Mouse (Mus musculus) stomach, postnatal 0 days (tissue): Measurements from ENCODE around the gene Chrdl2.

Experiments
- CTCF ChIP-seq: IDR thresholded peaks from 2 replicates; pipeline ENCODE4 v1.5.1; 2016; ENCODE audit warnings: antibody characterized with exemption, low read depth, mild to moderate bottlenecking, moderate library complexity
- EP300 ChIP-seq: optimal IDR thresholded peaks from 2 replicates; pipeline ENCODE3; 2016; ENCODE audit warnings: antibody characterized with exemption

GRCm38 (mm10) chr7:99982256-99983242 is 23.4 kb upstream of the Chrdl2 start:
- TF ChIP-seq CTCF (no peak), EP300 (no peak)
